Mouse (Mus musculus): Measurements from ENCODE around the gene Fer. TPM values are rescaled to one million over a fixed set of nuclear protein-coding genes. Genes with fewer than 3 reads are reported as not detected.

Gene Fer
- polyA plus RNA-seq (2012; ENCODE audit: insufficient read depth, insufficient read length, low replicate concordance, missing spikeins) = not detected in 2 replicates

DNA sequence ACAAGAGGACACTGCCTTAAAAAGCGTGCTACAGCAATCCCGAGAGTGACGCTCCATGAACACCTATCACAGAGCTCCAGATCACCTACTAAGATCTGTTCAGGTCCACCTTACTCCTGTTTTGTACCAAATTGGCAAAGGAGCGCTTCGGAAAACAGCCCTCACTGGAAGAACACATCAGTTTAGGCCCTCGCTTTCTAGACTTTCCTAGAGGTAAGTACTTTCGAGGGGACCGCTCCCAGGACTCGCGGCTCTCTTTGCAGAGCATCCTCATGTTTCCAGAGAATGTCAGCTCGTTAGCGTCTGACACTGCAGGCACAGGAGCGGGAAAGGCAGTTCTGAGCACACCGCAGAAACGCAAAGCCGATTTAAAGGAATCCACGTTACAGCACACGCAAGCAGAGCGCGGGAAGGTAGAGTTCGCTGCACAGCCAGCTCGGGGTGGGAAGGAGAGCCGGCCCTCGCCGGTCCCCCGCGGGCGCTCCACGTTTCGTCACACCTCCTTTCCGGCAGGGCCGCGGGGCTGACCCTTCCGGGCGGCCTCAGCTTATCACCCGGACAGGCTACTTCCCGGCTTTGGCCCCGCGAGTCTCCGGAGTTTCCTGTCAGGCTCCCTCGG lies at the start of gene Fer:
Fer (plus strand) TSS at position 51 of the 619 bp plus-strand sequence.
- Histone ChIP-seq H3K27ac (ENCODE audit: insufficient read depth, low read depth, low read length) (peak within 1 kb of the TSS; percentile 70; the same call in 1 of the 2 replicates), H3K4me1 (ENCODE audit: control insufficient read depth, insufficient read depth, low read length) (peaks cover 3% of the 10 kb centered on the region; the same call in 1 of the 2 replicates), H3K4me3 (ENCODE audit: insufficient read depth, low read depth, low read length) (peak within 1 kb of the TSS; percentile 92)
- no peak for TF ChIP-seq CTCF (IDR thresholded peaks at IDR 0.05; ENCODE audit: insufficient read depth, low read depth, low read length)
- TF ChIP-seq POLR2A (IDR thresholded peaks at IDR 0.05; ENCODE audit: insufficient read depth, low read depth, low read length) = no peak
- 2% methylated on average over 41 of the region's 41 CpGs for WGBS

DNA sequence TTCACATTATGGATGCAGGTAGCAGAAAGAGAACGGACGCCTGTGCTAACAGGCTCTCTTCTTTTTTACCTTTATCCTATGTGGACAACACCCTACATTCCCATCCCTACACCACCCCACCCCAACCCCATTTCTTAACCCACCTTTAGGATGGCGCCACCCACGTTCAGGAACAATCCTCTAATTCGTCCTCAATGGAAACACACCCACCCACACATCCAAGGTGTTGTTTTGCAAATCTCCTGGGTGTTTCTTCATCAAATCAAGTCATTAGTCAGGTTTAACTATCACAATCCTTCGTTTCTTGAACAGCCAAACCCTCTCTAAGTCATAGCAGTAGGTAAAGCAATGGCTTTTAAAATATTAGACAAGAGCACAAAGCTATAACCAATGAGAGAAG lies 49.3 kb upstream of the Fer start:
- H3K4me1 ChIP-seq (ENCODE audit: control insufficient read depth, insufficient read depth, low read length) = peaks cover 5% of the 10 kb centered on the region
- H3K4me3 ChIP-seq (ENCODE audit: insufficient read depth, low read depth, low read length) = no peak overlapping the region
- WGBS = 91% methylated on average over 6 of the region's 6 CpGs
- no peak for TF ChIP-seq POLR2A (IDR thresholded peaks at IDR 0.05; ENCODE audit: insufficient read depth, low read depth, low read length)
- no peak for TF ChIP-seq CTCF (IDR thresholded peaks at IDR 0.05; ENCODE audit: insufficient read depth, low read depth, low read length)
- H3K27ac ChIP-seq (ENCODE audit: insufficient read depth, low read depth, low read length) = no peak overlapping the region

DNA sequence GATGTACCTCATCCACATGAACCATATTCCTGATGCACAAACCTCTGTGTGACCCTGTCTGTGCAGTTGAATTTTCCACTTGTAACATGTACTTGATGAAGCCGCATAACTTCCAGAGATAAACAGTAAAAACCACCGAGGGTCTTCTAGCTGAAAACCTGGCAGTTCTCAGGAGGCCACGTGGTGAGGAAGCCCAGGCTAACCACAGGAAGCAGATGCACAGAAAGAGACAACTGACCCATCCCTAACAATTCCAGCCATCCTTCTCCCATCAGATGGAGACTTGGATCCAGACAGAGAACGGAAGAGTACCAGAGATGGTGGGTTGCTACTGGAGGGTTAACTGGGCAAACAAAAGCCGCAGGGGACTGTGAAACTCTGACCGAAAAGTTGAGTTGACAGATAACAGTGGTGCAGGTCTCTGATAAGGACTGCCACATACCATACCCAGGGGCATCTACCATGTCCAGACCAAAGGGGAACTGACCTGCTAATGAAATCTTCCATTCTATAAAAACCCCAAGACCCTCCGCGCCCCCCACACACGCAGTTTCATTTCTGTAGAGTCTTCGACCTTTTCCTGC lies 44.3 kb upstream of the Fer start:
- no peak for TF ChIP-seq POLR2A (IDR thresholded peaks at IDR 0.05; ENCODE audit: insufficient read depth, low read depth, low read length)
- 93% methylated on average over 10 of the region's 10 CpGs for WGBS
- H3K27ac ChIP-seq (ENCODE audit: insufficient read depth, low read depth, low read length) = no peak overlapping the region
- H3K4me3 ChIP-seq (ENCODE audit: insufficient read depth, low read depth, low read length) = no peak overlapping the region
- H3K4me1 ChIP-seq (ENCODE audit: control insufficient read depth, insufficient read depth, low read length) = no peaks in the 10 kb centered on the region

DNA sequence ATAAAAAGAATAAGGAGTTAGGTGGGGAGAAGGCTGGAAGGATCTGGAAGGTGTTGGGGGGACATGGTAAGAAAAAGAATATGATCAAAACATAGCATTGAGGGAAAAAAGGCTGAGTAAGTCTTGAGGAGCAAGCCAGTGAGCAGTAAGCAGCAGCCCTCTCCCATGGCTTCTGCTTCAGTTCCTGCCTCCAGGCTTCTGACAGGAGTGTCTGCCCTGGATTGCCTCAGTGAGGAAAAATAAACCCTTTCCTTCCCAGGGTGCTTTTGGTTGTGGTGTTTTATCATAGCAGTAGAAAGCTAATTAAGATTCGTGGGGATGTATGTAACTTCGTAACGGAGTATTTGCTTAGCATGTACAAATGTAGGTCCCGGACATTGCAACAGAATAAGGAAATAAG lies 38.7 kb upstream of the Fer start:
- H3K27ac ChIP-seq (ENCODE audit: insufficient read depth, low read depth, low read length) = no peak overlapping the region
- H3K4me3 ChIP-seq (ENCODE audit: insufficient read depth, low read depth, low read length) = no peak overlapping the region
- 96% methylated on average over 4 of the region's 4 CpGs for WGBS
- H3K4me1 ChIP-seq (ENCODE audit: control insufficient read depth, insufficient read depth, low read length) = no peaks in the 10 kb centered on the region
- TF ChIP-seq CTCF (IDR thresholded peaks at IDR 0.05; ENCODE audit: insufficient read depth, low read depth, low read length) (no peak), POLR2A (IDR thresholded peaks at IDR 0.05; ENCODE audit: insufficient read depth, low read depth, low read length) (no peak)

DNA sequence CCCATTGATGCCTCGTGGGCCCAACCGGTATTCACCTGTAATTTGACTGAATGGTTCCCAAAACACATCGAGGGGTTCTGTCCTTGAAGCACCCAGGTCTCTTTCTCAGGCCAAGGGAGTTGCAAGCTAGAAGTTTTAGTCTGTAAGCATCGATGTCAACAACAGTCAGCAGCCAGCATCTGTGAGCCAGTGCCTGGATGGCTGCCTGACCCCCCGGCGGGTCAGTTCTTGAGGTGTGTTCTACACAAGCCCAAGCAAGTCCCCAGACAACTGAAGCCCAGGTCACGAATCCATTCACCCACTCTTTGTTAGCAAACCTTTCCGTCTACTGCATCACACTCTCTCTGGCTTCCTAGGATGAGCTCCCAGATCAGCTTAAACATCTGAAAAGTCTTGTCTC lies 36.7 kb upstream of the Fer start:
- H3K4me3 ChIP-seq (ENCODE audit: insufficient read depth, low read depth, low read length) = no peak overlapping the region
- no peaks in the 10 kb centered on the region for H3K4me1 ChIP-seq (ENCODE audit: control insufficient read depth, insufficient read depth, low read length)
- no peak overlapping the region for H3K27ac ChIP-seq (ENCODE audit: insufficient read depth, low read depth, low read length)
- 92% methylated on average over 8 of the region's 8 CpGs for WGBS
- TF ChIP-seq CTCF (IDR thresholded peaks at IDR 0.05; ENCODE audit: insufficient read depth, low read depth, low read length) = no peak
- no peak for TF ChIP-seq POLR2A (IDR thresholded peaks at IDR 0.05; ENCODE audit: insufficient read depth, low read depth, low read length)

DNA sequence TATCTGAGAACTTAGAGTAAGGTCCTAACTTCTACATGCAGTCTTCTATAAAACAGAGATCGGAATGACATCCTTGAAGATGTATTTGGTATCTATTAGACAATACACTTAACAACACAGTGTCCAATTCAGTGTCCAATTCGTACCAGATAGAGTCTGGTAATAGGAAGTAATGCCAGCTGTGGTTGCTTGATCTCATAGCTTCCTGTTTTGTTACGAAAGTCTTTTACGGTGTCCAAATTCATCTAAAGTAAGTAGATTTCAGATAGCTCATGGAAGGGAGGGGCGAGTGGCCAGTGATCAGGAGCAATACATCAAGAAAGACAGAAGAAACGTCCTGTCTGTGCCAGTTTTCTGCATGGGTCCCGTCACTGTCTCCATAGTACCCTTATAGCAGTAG lies 36.1 kb upstream of the Fer start:
- Histone ChIP-seq H3K4me3 (ENCODE audit: insufficient read depth, low read depth, low read length) (no peak overlapping the region), H3K4me1 (ENCODE audit: control insufficient read depth, insufficient read depth, low read length) (no peaks in the 10 kb centered on the region), H3K27ac (ENCODE audit: insufficient read depth, low read depth, low read length) (no peak overlapping the region)
- WGBS = 91% methylated on average over 7 of the region's 7 CpGs
- TF ChIP-seq CTCF (IDR thresholded peaks at IDR 0.05; ENCODE audit: insufficient read depth, low read depth, low read length) = no peak
- TF ChIP-seq POLR2A (IDR thresholded peaks at IDR 0.05; ENCODE audit: insufficient read depth, low read depth, low read length) = no peak

DNA sequence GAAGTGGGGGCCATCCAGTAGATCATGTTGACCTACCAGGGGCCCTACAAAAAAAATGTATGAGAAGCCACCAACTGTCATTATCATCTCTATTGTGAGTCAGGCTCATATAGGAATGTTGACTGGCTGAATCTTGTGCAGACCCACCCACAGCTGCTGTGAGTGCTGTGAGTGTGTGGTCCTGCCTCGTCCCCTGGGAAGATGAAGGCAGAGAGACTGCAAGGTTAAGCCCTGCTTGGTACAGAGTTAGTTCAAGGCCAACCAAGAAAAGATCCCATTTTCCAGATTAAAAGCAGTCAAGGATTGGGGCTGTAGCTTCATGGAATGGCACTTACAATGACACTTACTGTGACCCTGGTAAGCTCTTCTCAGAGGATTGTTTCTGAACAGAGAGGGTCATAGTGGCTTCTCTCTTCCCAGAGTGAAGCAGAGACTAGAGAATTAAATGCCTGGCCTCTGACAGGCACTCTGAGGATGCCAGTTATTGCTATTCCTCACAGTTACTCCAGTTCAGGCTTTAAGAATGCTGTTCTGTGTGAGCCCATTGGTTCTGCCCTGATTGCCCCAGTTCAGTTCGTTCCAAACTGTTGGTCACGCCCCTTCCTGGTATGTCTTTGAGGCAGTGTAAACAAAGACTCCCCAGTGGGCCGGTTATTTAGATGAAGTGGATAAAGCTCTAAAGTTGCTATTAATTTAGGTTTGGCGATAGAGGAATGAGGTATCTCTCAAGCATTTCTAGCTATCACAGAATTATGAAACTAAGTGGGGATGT lies 34.1 kb upstream of the Fer start:
- WGBS = 55% methylated on average over 5 of the region's 5 CpGs
- H3K4me3 ChIP-seq (ENCODE audit: insufficient read depth, low read depth, low read length) = no peak overlapping the region
- TF ChIP-seq CTCF (IDR thresholded peaks at IDR 0.05; ENCODE audit: insufficient read depth, low read depth, low read length) (no peak), POLR2A (IDR thresholded peaks at IDR 0.05; ENCODE audit: insufficient read depth, low read depth, low read length) (no peak)
- no peak overlapping the region for H3K27ac ChIP-seq (ENCODE audit: insufficient read depth, low read depth, low read length)
- H3K4me1 ChIP-seq (ENCODE audit: control insufficient read depth, insufficient read depth, low read length) = no peaks in the 10 kb centered on the region

DNA sequence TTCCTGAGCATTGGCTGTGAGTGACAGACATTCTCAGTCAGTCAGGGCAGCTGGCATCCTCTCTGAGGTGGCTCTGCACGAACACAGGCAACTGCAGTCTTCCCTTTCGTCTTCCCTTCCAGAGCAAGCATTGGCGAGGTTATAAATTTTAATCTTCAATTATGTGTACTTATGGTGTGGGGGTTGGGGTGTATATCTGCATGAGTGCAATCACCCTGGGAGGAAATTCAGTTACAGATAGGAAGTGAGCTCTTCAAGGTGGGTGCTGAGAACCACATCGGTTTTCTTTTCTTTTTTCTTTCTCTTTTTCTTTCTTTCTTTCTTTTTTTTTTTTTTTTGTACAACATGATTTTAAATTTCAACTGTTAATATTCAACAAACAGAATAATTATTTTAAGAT lies 31.3 kb upstream of the Fer start:
- Histone ChIP-seq H3K27ac (ENCODE audit: insufficient read depth, low read depth, low read length) (no peak overlapping the region), H3K4me1 (ENCODE audit: control insufficient read depth, insufficient read depth, low read length) (no peaks in the 10 kb centered on the region), H3K4me3 (ENCODE audit: insufficient read depth, low read depth, low read length) (no peak overlapping the region)
- WGBS = 67% methylated on average over 4 of the region's 4 CpGs
- TF ChIP-seq CTCF (IDR thresholded peaks at IDR 0.05; ENCODE audit: insufficient read depth, low read depth, low read length) = no peak
- no peak for TF ChIP-seq POLR2A (IDR thresholded peaks at IDR 0.05; ENCODE audit: insufficient read depth, low read depth, low read length)

DNA sequence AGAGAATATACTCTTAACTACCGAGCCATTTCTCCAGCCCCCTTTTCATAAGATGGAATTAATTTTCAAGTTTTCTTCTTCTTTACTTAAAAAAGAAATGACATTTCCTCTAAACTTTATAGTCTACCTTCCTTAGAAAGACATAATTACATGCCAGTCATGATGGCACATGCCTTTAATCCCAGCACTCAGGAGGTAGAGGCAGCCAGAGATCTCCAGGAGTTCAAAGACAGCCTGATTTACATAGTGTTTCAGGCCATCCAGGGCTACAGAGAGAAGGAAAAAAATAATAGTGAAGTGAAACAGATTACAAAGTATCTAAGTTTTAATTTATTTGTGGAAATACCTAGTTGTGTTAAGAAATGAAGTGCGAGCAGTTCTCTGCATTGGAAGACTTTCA lies 26.6 kb upstream of the Fer start:
- no peak overlapping the region for H3K27ac ChIP-seq (ENCODE audit: insufficient read depth, low read depth, low read length)
- no peak overlapping the region for H3K4me3 ChIP-seq (ENCODE audit: insufficient read depth, low read depth, low read length)
- TF ChIP-seq POLR2A (IDR thresholded peaks at IDR 0.05; ENCODE audit: insufficient read depth, low read depth, low read length) = no peak
- TF ChIP-seq CTCF (IDR thresholded peaks at IDR 0.05; ENCODE audit: insufficient read depth, low read depth, low read length) = no peak
- 81% methylated on average over 2 of the region's 2 CpGs for WGBS
- 0 out of 2 replicates have a peak, but pooled peaks cover 2% of the 10 kb centered on the region for H3K4me1 ChIP-seq (ENCODE audit: control insufficient read depth, insufficient read depth, low read length)
